Mouse (Mus musculus) heart, postnatal 4 days (tissue): ENCODE data around the gene Asb8. TPM values are rescaled to one million over a fixed set of nuclear protein-coding genes. Genes with fewer than 3 reads are reported as not detected.

Experiments used
- DNase-seq: peaks from one replicate; pipeline ENCODE4 v3.0.0; 2021
- total RNA-seq, 2 experiments: library from RNA; stranded (reverse); gene quantifications; 2 replicates each; pipeline ENCODE4 v1.2.3; 2021

The Asb8 gene
- total RNA-seq, 2 experiments from 2014 or later, result 97.9 to 103 TPM

DNA sequence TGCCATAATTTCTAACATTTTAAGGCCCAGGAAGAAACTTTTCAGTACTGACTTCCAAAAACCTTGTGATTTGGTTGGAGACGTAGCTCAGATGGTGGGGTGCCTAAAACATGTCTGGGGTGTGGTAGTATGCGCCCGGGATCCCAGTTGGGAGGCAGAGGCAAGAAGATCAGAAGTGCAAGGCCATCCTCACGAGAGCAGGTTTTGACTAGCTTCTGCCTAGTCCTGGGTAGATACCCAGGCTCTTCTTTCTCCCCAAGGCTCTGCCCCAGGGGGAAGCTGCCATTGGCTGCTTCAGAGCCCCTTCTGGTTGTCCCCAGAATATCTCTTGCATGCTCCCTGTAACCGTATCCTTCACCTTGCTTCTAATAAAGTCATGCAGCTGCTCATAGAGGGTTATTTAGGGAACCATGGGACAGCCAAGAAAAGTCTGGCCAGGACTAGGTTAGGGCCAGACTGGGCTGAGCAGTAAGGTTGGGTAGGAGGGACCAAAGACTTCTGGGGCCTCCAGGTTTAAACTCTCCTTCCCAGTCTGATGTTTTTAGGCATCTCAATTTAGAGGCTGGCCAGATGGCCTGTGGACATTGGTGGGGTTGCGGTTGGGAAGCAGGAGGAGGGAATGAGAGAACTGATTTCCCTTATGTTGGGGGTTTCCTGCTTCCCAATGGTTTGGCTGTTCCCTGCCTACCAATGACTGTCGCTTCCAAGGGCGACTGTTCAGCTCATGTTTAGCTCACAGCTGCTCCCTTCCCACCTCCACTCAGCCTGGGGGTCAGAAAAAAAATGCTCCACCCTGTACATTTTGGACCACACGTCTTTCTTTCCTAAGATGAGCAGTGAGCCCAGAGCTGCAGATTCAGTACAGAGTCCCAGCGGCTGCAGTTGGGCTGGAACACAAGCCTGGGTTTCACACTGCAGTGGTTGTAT, 50.3 kb downstream of the Asb8 start:
- peak; percentile 27 for DNase-seq

DNA sequence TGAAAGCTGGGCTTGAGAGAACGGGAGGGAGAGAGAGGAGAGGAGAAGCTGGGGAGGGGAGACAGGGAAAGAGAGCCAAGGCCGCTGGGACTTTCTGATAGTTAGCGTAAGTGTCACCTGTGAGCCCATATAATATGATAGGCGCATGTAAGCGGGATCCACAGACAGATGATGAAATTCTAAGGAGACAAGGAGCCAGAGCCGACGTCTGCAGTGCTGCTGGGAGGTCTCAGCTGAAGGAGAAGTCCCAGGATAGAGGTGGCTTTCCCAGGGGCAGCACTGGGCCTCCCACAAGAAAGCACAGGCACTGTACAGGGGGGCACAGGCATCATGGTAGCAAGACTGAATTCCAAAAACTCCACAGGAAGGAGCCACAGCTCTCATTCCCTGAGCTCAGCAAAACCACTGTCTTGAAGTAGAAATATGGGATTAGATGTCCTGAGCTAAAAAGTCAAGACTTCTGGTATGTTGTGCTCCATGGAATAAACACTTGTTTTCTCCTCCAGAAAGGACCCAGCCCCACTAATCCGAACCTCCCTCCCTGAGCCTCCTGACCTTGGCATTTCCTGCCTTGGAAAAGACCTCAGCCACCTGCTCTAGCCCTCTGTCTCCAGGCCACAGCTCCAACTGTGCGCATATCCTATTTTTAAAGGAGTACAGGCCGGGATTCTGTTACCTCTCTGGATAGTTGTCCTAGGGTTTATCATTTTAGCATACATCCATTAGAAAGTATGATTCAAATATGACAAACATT, 51.1 kb downstream of the Asb8 start:
- DNase-seq, result no peak

DNA sequence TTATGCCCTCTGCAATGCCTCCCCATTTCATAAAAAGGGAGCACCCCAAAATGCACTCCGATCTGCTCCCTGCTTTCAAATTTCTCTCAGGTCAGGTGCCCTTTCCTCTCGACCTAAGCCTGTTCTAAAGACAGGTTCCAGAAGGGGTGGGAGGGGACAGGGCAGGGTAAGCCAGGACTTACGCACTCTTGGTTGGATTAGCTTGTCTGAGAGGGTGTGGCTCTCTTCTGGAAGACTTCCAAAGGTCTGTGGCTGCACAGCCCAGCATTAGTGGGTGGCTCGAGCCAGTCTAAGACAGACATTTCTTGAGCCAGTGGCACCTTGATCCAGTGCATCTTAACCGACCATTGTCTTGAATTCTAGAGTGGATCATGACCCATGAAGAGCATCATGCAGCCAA, 53.6 kb downstream of the Asb8 start:
- no peak for DNase-seq

DNA sequence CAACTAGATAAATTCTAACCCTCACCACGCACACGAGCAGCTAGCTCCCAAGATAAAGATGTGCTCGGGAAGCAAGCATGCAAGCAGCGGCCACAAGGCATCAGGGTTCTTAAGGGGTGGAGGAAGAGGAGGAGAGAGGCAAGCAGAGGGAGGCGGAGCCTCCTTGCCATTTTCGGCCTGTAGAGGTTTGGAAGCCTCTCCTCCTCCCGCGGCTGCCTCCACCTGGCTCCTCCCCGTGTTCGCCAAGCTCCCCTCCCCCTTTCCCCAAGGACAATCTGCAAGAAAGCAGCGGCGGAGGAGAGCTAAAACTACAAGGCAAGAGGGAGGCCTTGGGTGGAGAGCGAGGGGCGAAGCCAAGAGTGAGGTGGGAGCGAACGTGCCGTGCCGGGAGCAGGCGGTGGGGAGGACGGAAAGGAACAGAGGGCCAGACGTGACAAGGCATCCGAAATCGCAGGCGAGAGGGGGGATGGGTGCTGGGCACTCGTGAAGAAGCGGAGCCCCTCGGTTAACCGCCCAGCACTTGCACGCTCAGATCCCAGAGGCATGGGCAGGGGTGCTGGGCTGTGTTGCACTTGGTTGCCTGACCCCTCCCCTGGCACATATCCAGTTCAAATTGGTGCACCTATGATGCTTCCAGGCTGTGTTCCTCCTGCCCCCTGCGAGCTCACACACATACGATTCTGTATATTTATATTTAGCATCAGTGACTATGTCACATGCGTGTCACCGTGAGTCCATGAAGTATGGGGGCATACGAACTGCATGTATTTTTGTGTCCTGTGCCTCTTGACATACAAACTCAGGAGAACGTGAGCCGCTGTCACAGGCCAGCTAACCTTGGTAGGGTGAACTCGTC, 56.9 kb downstream of the Asb8 start:
- peak; percentile 85 for DNase-seq

DNA sequence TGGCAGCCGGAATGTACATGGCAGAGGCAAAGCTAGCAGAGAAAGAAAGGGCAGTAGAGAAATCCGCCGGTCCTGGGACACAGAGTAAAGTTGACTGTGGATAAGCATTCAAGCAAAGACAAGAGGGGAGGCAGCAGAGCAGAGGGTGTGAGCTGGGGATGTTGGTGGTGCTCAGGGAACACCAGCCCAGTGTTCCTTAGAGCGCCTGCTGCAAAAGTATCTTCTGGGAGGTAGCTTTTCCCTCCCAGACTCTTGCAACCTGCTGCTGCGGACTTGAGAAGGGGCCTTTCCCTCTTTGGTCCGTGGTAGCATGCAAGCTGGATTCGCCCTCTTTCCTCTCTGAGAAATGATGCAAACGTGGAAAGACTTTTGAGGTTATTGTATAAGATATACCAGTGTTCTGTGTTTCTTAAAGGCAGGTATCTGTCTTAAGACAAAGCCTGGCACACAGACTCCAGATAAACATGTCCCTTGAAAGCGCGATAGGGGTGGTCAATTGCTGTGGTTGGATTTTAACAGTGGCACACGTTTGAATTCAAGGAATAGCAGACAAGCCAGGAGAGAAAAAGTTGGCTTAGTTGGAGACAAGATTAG, 57.6 kb downstream of the Asb8 start:
- no peak for DNase-seq

DNA sequence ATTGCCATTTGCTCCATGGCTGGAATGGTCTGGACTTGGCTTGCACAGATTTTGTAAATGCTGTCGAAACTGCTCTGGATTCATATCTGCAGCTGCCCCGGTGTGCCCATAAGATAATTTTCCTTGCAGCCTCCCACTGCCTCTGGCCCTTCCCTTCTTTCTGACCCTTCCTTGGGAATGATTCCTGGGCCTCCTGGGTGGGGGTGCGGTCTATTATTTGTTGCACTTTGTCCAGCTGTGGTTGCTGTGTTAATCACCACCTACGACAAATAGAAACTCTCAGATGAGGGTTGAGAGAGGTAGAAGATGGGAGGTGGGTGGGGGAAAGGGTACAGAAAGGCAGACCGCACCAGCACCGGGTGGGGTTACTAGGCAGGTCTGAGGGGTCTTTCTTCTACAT, 58.2 kb downstream of the Asb8 start:
- no peak for DNase-seq

DNA sequence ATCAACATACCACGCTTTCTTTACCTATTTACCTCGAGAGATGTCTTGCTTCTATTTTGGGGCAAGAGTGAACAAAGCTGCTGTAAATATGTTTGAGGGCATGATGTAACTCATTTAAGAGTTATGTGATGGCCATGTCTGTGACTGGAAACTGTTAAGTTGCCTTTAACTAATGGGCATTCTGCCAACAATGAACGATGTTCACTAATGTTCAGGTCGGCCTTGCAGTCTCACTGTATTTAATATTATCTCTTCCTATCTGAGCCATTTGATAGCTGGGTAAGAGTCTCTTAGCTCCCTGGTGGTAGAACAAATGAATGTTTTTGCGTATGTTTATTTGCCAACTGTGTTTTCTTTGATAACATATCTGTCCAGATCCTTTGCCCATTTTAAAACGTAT, 58.9 kb downstream of the Asb8 start:
- DNase-seq, result no peak

DNA sequence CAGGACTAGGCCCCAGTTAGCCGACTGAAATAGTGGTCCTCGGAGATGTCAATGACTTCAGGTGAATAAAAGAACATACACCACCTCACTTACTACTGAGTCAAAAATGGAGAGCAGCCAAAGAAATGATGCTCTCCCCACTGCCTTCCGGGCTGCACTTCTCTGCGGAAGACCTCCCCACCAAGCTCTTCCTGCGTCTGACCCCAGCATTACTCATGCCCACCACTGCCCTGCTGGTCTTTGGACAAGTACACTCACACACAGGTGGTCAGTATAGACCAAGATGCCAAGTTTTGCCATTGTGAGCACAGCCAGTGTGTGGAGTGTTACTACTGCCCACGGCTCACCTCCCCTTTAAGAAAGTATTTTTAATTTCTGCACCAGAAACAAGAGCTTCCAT, 63.0 kb downstream of the Asb8 start:
- DNase-seq, result no peak

DNA sequence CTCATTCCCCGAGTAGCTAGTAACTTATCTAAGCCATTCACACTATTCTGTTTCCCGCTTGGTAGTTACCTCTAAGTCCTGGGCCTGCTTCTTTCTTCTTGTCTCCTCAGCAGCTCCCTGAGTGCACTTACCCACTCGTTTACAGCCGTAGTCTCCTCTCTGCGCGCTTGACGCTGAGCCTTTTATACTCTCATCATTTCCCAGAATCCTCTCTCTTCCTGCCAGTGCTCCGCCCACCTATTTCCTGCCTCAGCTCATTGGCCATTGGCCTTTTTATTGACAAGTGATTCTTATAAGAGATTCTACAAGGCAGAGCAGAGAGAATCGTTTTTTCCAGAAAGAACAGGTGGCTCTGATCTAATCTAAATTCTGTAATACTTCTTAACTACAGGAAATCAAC, 66.9 kb downstream of the Asb8 start:
- DNase-seq, result no peak

DNA sequence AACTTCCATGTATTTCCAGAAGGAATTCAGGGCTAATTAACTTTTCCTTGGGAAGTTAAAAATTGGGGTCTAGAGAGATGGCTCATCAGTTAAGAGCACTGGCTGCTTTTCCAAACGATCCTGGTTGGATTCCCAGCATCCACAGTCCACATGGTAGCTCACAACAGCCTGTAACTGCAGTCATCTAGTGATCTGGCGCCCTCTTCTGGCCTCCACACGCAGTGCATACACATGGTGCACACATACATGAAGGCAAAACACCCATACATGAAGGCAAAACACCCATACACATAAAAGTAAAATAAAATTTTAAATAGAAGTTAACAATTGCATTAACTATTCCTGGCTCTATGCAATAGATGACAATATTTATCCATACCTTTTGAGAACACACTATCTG, 68.5 kb downstream of the Asb8 start:
- no peak for DNase-seq

DNA sequence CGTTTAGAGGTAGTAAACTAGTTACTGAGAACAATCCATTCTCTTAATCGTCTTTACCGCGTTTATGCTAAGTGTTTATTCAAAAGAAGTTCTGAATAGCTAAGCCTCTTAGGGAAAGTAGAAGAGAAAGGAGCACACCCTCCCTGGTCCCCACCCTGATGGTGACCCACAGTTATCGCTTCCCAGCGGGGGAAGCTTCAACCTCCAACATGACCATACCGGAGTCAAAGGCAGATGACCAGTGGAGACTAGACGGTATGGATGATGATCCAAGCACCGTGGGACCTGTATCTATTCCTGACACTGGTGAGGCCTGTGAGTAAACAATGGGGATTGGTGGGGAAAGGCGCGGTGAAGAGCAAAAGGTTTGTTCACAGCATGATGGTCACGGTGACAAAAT, 70.5 kb downstream of the Asb8 start:
- no peak for DNase-seq

DNA sequence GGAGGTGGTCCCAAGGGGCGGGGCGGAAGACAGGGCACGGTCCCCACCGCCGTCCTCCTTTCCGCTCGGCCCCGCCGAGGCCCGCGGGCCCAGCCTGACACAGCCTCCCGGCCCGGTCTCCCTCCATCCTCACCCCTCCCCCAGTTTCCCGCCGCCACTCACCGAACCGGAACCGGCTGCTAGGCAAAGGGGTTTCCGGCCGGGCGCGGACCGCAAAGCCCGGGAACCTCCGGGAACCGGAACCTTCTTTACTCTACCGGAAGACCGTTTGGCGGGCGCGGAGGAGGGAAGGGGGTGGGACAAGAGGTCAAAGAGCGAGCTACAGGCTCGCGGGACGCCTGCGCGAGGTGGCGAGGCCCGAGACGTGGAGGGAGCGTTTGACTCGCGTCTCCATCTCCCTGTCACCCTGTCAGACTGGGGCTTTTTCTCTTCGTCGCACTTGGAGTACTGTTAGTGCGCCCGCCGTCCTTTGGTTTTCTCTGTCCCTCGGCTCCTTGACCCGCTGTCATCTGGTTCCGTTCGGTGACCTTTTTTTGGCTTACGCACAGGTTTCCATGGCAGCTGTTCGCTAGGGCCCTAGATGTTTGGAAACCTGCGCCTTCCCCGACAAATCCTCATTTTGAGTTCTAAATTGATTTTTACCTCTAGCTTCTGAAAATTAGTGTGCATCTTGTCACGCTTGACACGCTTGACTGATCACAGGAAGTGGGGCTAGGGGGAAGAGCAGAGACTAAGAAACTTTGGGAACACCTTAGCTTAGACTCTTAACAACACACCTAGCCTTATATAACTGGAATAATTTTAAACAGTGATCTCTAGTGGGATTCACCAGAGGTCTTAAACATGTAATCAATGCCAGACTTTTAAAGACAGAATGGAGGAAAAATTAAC, 72.1 kb downstream of the Asb8 start, which contains the start of gene Senp1:
Gene Senp1 (minus strand): TSS at position 624 of the 891 bp plus-strand sequence.
- peak; percentile 93 for DNase-seq

DNA sequence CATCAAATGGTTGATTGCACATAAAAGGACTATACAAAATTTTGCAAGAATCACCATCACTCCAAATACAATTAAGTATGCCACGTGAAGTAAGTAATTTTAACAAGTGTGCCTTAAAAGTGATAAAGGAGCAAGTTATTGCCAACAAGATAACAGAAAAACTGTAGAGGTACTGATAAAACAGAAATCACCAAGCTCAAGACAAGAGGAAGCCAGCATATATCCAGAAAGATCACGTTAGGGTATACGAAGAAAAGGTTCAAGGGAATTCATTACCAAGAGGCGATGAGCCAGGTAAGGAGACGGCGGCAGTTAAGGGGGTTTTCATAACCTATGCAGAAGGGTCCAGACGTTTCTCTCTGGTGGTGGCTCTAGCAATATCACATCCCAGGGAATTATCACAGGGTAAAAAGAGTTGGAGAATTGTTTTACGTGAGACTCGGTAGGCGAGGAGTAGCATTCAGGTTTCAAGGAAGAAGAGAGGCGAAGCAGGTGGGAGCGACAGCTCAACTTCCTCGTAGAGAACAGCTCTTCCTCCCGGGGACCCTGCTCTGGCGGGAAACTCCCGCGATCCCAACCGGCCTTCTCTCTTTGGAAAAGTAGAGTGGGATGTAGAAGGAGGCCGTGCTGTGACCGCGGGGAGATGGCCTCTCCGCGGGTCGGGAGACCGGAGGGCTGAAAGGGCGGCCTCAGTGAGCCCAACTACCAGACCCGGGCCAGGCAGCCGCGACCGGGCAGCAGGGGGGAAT, 72.9 kb downstream of the Asb8 start, which contains the start of gene Pfkm:
Gene Pfkm (plus strand): TSS at position 218 of the 749 bp plus-strand sequence.
- DNase-seq, result no peak

DNA sequence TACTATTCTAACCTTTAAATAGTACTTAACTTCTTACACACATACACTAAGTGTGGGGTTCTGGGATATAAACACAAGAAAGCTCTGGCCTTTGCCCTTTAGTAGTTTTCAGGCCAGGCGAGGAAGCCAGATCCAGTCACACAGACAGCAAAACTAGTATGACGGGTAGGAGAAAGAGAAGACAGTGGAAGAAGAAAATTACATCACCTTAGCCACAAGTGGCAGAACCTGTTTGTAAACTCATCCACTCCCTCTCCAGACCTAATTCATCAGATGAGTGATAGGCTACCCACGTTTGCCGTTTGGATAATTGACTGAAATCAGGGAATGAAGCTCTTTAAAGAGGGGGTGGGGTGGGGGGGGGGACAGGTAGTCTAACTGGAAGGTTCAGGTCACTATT, 73.6 kb downstream of the Asb8 start:
- DNase-seq, result no peak

DNA sequence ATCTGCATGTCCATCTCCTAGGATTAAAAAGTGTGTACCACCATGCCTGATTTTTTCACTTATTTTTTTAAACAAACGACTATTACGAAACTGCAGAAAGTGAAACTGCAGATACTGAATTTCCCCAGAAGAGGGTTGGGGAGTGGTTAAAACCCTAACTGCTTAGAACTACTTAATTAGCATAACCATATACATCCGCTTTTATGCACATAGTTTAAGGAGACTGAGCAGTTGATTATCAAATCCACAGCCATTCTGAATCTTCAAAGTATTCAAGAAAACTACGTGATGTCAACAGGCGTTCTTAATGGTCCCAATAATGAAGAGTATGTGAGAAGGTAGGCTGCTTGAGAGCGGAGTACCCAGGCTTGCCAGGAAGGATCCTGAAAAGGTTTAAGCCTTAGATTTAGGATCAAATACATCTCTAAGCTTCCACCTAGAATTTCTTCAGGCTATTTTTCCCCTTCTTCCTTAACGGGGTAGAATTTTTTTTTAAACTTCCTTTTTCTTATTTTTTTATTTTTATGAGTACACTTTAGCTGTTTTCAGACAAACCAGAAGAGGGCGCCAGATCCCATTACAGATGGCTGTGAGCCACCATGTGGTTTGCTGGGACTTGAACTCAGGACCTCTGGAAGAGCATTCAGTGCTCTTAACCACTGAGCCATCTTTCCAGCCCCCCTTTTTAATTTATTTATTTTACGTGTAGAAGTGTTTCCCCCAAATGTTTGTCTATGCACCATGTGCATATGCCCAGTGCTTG, 75.8 kb downstream of the Asb8 start:
- DNase-seq, result peak; percentile 62

DNA sequence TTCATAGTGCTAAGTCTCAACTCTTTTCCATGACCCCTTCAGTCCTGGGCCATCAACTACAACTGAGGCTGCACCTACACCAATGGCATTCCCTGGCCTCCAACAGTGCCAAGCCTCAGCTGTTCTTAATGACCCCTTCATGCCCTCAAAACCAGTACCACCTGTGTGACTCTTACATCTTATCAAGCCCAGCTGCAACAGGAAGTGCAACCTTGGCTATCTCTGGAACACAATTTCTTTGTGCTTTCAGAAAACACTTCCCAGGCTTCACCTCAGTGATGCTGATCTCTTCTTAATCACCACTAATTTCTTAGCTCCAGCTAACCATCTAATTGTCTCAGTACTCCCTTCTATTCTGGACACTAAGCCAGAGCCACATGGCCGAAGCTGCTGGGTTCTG, 76.5 kb downstream of the Asb8 start:
- DNase-seq, result no peak
